Mouse (Mus musculus) limb, embryonic 15.5 days (tissue): ENCODE data around the gene Tom1l2. TPM values are rescaled to one million over a fixed set of nuclear protein-coding genes. Genes with fewer than 3 reads are reported as not detected.

ENCODE experiments used
- ATAC-seq: fragments of 200-750 bp; cut with Nextera tagmentation; 2 replicates; pipeline ENCODE4 v1.8.0; 2017; ENCODE audit warnings: low read depth, moderate TSS enrichment; ENCODE audit not compliant: insufficient number of reproducible peaks, low FRiP score, low TSS enrichment
- H3K27ac ChIP-seq: fragments of 300-500 bp; sonication (generic); 2 replicates; pipeline ENCODE4 v1.5.1; 2015; ENCODE audit warnings: moderate library complexity, mild to moderate bottlenecking, inconsistent platforms
- H3K27me3 ChIP-seq: fragments of 300-500 bp; sonication (generic); 2 replicates; pipeline ENCODE4 v1.6.1; 2015; ENCODE audit warnings: inconsistent platforms
- H3K36me3 ChIP-seq: fragments of 300-500 bp; sonication (generic); 2 replicates; pipeline ENCODE4 v1.6.1; 2015; ENCODE audit warnings: inconsistent platforms
- H3K4me1 ChIP-seq: fragments of 300-500 bp; sonication (generic); 2 replicates; pipeline ENCODE4 v1.6.1; 2015; ENCODE audit warnings: inconsistent platforms
- H3K4me2 ChIP-seq: fragments of 300-500 bp; sonication (generic); 2 replicates; pipeline ENCODE4 v1.6.1; 2015; ENCODE audit warnings: mild to moderate bottlenecking, inconsistent platforms
- H3K4me3 ChIP-seq: fragments of 300-500 bp; sonication (generic); 2 replicates; pipeline ENCODE4 v1.5.1; 2015; ENCODE audit warnings: mild to moderate bottlenecking, inconsistent platforms
- H3K9ac ChIP-seq: fragments of 300-500 bp; sonication (generic); 2 replicates; pipeline ENCODE4 v1.6.1; 2015; ENCODE audit warnings: inconsistent platforms
- H3K9me3 ChIP-seq: fragments of 300-500 bp; sonication (generic); 2 replicates; pipeline ENCODE4 v1.6.1; 2016; ENCODE audit warnings: inconsistent platforms
- WGBS: fragments of 180-500 bp; shearing (Covaris S2); methylation state at CpG from one replicate; pipeline ENCODE4 v1.1.7; 2015; 5-methylcytosine and 5-hydroxymethylcytosine counted together
- polyA plus RNA-seq: library from polyadenylated mRNA; unstranded; fragments of >200 nt; fragmentation: Nextera tagmentation; extraction: Ambion mirVana; gene quantifications from 2 replicates; pipeline ENCODE4 v1.2.1, GENCODE M21; 2015

The Tom1l2 gene
- polyA plus RNA-seq, 1 experiment from 2014 or later: 33.7 TPM

- Histone ChIP-seq H3K27me3 (no peaks in the 10 kb centered on the region), H3K4me1 (no peaks in the 10 kb centered on the region), H3K9ac (no peak overlapping the region), H3K4me2 (no peak overlapping the region), H3K4me3 (no peak overlapping the region), H3K9me3 (no peaks in the 10 kb centered on the region), H3K27ac (no peak overlapping the region), H3K36me3 (peaks cover 4% of the 10 kb centered on the region; the same call in 1 of the 2 replicates)
- ATAC-seq: no peak
- WGBS: 87% methylated on average over 12 of the region's 12 CpGs
These were observed 13.3 kb downstream of the Tom1l2 start for GRCm38 (mm10) chr11:60339361-60339760.

- no peak for ATAC-seq
These were observed 14.4 kb downstream of the Tom1l2 start for GRCm38 (mm10) chr11:60338291-60338690.

GRCm38 (mm10) chr11:60335771-60336170 is 16.9 kb downstream of the Tom1l2 start:
- 86% methylated on average over 2 of the region's 2 CpGs for WGBS
- no peak overlapping the region for H3K4me2 ChIP-seq
- H3K36me3 ChIP-seq: peaks cover 4% of the 10 kb centered on the region; the same call in 1 of the 2 replicates
- no peak overlapping the region for H3K27ac ChIP-seq
- H3K9ac ChIP-seq: no peak overlapping the region
- no peak overlapping the region for H3K4me3 ChIP-seq
- ATAC-seq: no peak
- H3K4me1 ChIP-seq: peaks cover 9% of the 10 kb centered on the region
- no peaks in the 10 kb centered on the region for H3K9me3 ChIP-seq
- no peaks in the 10 kb centered on the region for H3K27me3 ChIP-seq

More at GRCm38 (mm10) chr11:60338291-60338690, 14.4 kb downstream of the Tom1l2 start:
- Histone ChIP-seq H3K4me3 (no peak overlapping the region), H3K4me1 (peaks cover 9% of the 10 kb centered on the region), H3K27ac (no peak overlapping the region), H3K36me3 (peaks cover 4% of the 10 kb centered on the region; the same call in 1 of the 2 replicates), H3K9me3 (no peaks in the 10 kb centered on the region), H3K4me2 (no peak overlapping the region), H3K9ac (no peak overlapping the region), H3K27me3 (no peaks in the 10 kb centered on the region)
- 78% methylated on average over 4 of the region's 4 CpGs for WGBS

GRCm38 (mm10) chr11:60334124-60334523 is 18.6 kb downstream of the Tom1l2 start:
- Histone ChIP-seq H3K36me3 (peaks cover 4% of the 10 kb centered on the region; the same call in 1 of the 2 replicates), H3K27ac (no peak overlapping the region), H3K4me1 (peaks cover 13% of the 10 kb centered on the region), H3K4me2 (no peak overlapping the region), H3K4me3 (no peak overlapping the region), H3K27me3 (no peaks in the 10 kb centered on the region), H3K9ac (no peak overlapping the region), H3K9me3 (no peaks in the 10 kb centered on the region)
- no peak for ATAC-seq
- WGBS: 60% methylated on average over 3 of the region's 3 CpGs

- H3K9ac ChIP-seq: no peak overlapping the region
These were observed 19.2 kb downstream of the Tom1l2 start for GRCm38 (mm10) chr11:60333461-60333860.

GRCm38 (mm10) chr11:60330551-60330950 is 22.2 kb downstream of the Tom1l2 start:
- Histone ChIP-seq H3K36me3 (no peaks in the 10 kb centered on the region), H3K9ac (no peak overlapping the region), H3K4me1 (peaks cover 13% of the 10 kb centered on the region), H3K4me2 (no peak overlapping the region), H3K27ac (no peak overlapping the region), H3K27me3 (no peaks in the 10 kb centered on the region), H3K4me3 (no peak overlapping the region), H3K9me3 (no peaks in the 10 kb centered on the region)
- 82% methylated on average over 4 of the region's 4 CpGs for WGBS
- ATAC-seq: no peak

More at GRCm38 (mm10) chr11:60333461-60333860, 19.2 kb downstream of the Tom1l2 start:
- no peak for ATAC-seq
- Histone ChIP-seq H3K4me3 (no peak overlapping the region), H3K27ac (no peak overlapping the region), H3K36me3 (peaks cover 4% of the 10 kb centered on the region; the same call in 1 of the 2 replicates), H3K27me3 (no peaks in the 10 kb centered on the region), H3K4me1 (peaks cover 13% of the 10 kb centered on the region), H3K4me2 (no peak overlapping the region), H3K9me3 (no peaks in the 10 kb centered on the region)
- WGBS: 79% methylated on average over 5 of the region's 5 CpGs

- Histone ChIP-seq H3K36me3 (no peaks in the 10 kb centered on the region), H3K4me1 (peaks cover 17% of the 10 kb centered on the region), H3K27ac (no peak overlapping the region), H3K4me3 (no peak overlapping the region), H3K9ac (no peak overlapping the region), H3K9me3 (no peaks in the 10 kb centered on the region), H3K27me3 (no peaks in the 10 kb centered on the region), H3K4me2 (no peak overlapping the region)
- ATAC-seq: no peak
These were observed 29.0 kb downstream of the Tom1l2 start for GRCm38 (mm10) chr11:60323731-60324130.

GRCm38 (mm10) chr11:60321438-60321837 is 31.3 kb downstream of the Tom1l2 start:
- Histone ChIP-seq H3K4me1 (peaks cover 39% of the 10 kb centered on the region), H3K9me3 (no peaks in the 10 kb centered on the region), H3K27ac (peak overlapping the region; percentile 43; the same call in 1 of the 2 replicates), H3K4me2 (no peak overlapping the region), H3K4me3 (no peak overlapping the region), H3K36me3 (no peaks in the 10 kb centered on the region), H3K9ac (no peak overlapping the region), H3K27me3 (no peaks in the 10 kb centered on the region)
- 45% methylated on average over 2 of the region's 2 CpGs for whole genome bisulfite sequencing
- ATAC-seq: no peak

- Histone ChIP-seq H3K9me3 (no peaks in the 10 kb centered on the region), H3K36me3 (no peaks in the 10 kb centered on the region), H3K9ac (no peak overlapping the region), H3K4me3 (no peak overlapping the region), H3K4me2 (no peak overlapping the region), H3K27ac (no peak overlapping the region), H3K27me3 (no peaks in the 10 kb centered on the region), H3K4me1 (peaks cover 45% of the 10 kb centered on the region)
- 44% methylated on average over 8 of the region's 8 CpGs for WGBS
- no peak for ATAC-seq
These were observed 32.2 kb downstream of the Tom1l2 start for GRCm38 (mm10) chr11:60320426-60321037.

- Histone ChIP-seq H3K9me3 (no peaks in the 10 kb centered on the region), H3K36me3 (no peaks in the 10 kb centered on the region), H3K27ac (no peak overlapping the region), H3K27me3 (no peaks in the 10 kb centered on the region), H3K4me1 (peaks cover 45% of the 10 kb centered on the region), H3K4me2 (no peak overlapping the region), H3K9ac (no peak overlapping the region), H3K4me3 (no peak overlapping the region)
- 54% methylated on average over 10 of the region's 10 CpGs for WGBS
- ATAC-seq: no peak
These were observed 33.2 kb downstream of the Tom1l2 start for GRCm38 (mm10) chr11:60319257-60320066.

- 48% methylated on average over 5 of the region's 5 CpGs for WGBS
- no peak for ATAC-seq
- peaks cover 45% of the 10 kb centered on the region for H3K4me1 ChIP-seq
- no peak overlapping the region for H3K9ac ChIP-seq
- no peak overlapping the region for H3K4me2 ChIP-seq
- H3K9me3 ChIP-seq: no peaks in the 10 kb centered on the region
- H3K4me3 ChIP-seq: no peak overlapping the region
- 0 out of 2 replicates have a peak overlapping the region, but pooled peaks have one; percentile 0 for H3K27ac ChIP-seq
- H3K27me3 ChIP-seq: no peaks in the 10 kb centered on the region
- H3K36me3 ChIP-seq: no peaks in the 10 kb centered on the region
These were observed 34.0 kb downstream of the Tom1l2 start for GRCm38 (mm10) chr11:60318716-60319115.
